17 mouse cellular contexts compared by ENCODE assay signal in genomic region chr12:72771153-72771552, GRCm38 (mm10). TPM values are rescaled to one million over a fixed set of nuclear protein-coding genes. Genes with fewer than 3 reads are reported as not detected.
DNase-seq lines count a peak whose midpoint lies in the region; ATAC-seq and TF ChIP-seq lines count a peak whose summit lies in the region.
"Had no signal": no experiment of that assay in that cellular context is flagged by ENCODE, and none has a peak within 500 bp of the region (broad histone marks: within the 10 kb centered on the region; RNA-seq: fewer than 3 reads in every experiment).

No protein-coding gene starts in this region.

- H3K4me2 ChIP-seq in hindbrain, embryonic 16.5 days (ENCODE audit: low read length) = no peak overlapping the region
- H3K4me2 ChIP-seq in hindbrain, embryonic 11.5 days (replicated peaks; ENCODE audit: low read depth, low read length) = no peak overlapping the region
- no peak overlapping the region for H3K4me2 ChIP-seq in liver, postnatal 0 days (ENCODE audit: low read depth, low read length)
- no peak overlapping the region for H3K4me2 ChIP-seq in liver, embryonic 11.5 days
- H3K4me2 ChIP-seq: embryonic facial prominence, embryonic 12.5 days; hindbrain, embryonic 14.5 days; midbrain, embryonic 12.5 days had no signal

- no peaks in the 10 kb centered on the region for H3K27me3 ChIP-seq in hindbrain, embryonic 16.5 days (replicated peaks; ENCODE audit: control insufficient read depth, insufficient read depth, low read length)
- no peaks in the 10 kb centered on the region for H3K27me3 ChIP-seq in hindbrain, embryonic 11.5 days (ENCODE audit: control insufficient read depth, insufficient read depth, low read length)
- H3K27me3 ChIP-seq in liver, postnatal 0 days (ENCODE audit: insufficient read depth, low read length) = no peaks in the 10 kb centered on the region
- H3K27me3 ChIP-seq in liver, embryonic 11.5 days (replicated peaks; ENCODE audit: control insufficient read depth, insufficient read depth, low read length) = no peaks in the 10 kb centered on the region
- H3K27me3 ChIP-seq in ES-Bruce4 (ENCODE audit: control insufficient read depth, insufficient read depth, low read length, poor library complexity, severe bottlenecking) = no peaks in the 10 kb centered on the region
- H3K27me3 ChIP-seq: embryonic facial prominence, embryonic 12.5 days; midbrain, embryonic 12.5 days had no signal

- no peaks in the 10 kb centered on the region for H3K36me3 ChIP-seq in hindbrain, embryonic 16.5 days (ENCODE audit: control insufficient read depth, insufficient read depth, low read length)
- H3K36me3 ChIP-seq in hindbrain, embryonic 11.5 days (ENCODE audit: control insufficient read depth, insufficient read depth, low read length) = no peaks in the 10 kb centered on the region
- peaks cover 7% of the 10 kb centered on the region; the same call in 1 of the 2 replicates for H3K36me3 ChIP-seq in liver, postnatal 0 days (replicated peaks; ENCODE audit: insufficient read depth, low read length)
- 0 out of 2 replicates have a peak, but pooled peaks cover 2% of the 10 kb centered on the region for H3K36me3 ChIP-seq in liver, embryonic 11.5 days (ENCODE audit: control insufficient read depth, insufficient read depth, low read length)
- H3K36me3 ChIP-seq in ES-Bruce4 (ENCODE audit: control insufficient read depth, insufficient read depth, low read length, poor library complexity, severe bottlenecking) = peaks cover 10% of the 10 kb centered on the region

- no peak for TF ChIP-seq POLR2A in ES-Bruce4 (IDR thresholded peaks at IDR 0.05; ENCODE audit: insufficient read depth, low read length)

- no peak for TF ChIP-seq EP300 in liver, postnatal 0 days (IDR thresholded peaks at IDR 0.05; ENCODE audit: low read depth)
- TF ChIP-seq EP300 in ES-Bruce4 (IDR thresholded peaks at IDR 0.05; ENCODE audit: insufficient read depth, low read depth, low read length) = no peak

- H3K4me3 ChIP-seq in hindbrain, embryonic 16.5 days (ENCODE audit: low read length) = no peak overlapping the region
- H3K4me3 ChIP-seq in hindbrain, embryonic 11.5 days (ENCODE audit: low read depth, low read length) = no peak overlapping the region
- H3K4me3 ChIP-seq in liver, postnatal 0 days (ENCODE audit: low read depth, low read length) = no peak overlapping the region
- no peak overlapping the region for H3K4me3 ChIP-seq in liver, embryonic 11.5 days (ENCODE audit: low read depth, low read length)
- no peak overlapping the region for H3K4me3 ChIP-seq in ES-Bruce4 (ENCODE audit: low read depth, low read length)
- H3K4me3 ChIP-seq: embryonic facial prominence, embryonic 12.5 days; midbrain, embryonic 12.5 days had no signal

- DNase-seq in hindbrain, embryonic 11.5 days (ENCODE audit: low spot score) = no peak
- no peak for DNase-seq in liver, postnatal 0 days
- DNase-seq in liver, embryonic 11.5 days (ENCODE audit: low spot score) = no peak
- DNase-seq in ZHBTc4 (ENCODE audit: low read depth, low spot score) = peak; percentile 30
- DNase-seq in embryo, embryonic 9.5 days (ENCODE audit: extremely low spot score) = no peak
- DNase-seq: adrenal gland, adult 2 months; cerebellum, adult 18-20 months; kidney, adult 18-20 months; layer of hippocampus, postnatal 36 days; left cerebral cortex, postnatal 4 days; retina, postnatal 1 day; thymus, adult 2 months had no signal

- peak; percentile 38; the same call in 1 of the 2 replicates for ATAC-seq in hindbrain, embryonic 16.5 days
- ATAC-seq in hindbrain, embryonic 11.5 days (ENCODE audit: low FRiP score) = no peak
- no peak for ATAC-seq in liver, postnatal 0 days
- no peak for ATAC-seq in liver, embryonic 11.5 days (replicated peaks; ENCODE audit: low FRiP score)

- WGBS in hindbrain, embryonic 16.5 days = 100% methylated on average over 2 of the region's 2 CpGs
- 96% methylated on average over 2 of the region's 2 CpGs for WGBS in hindbrain, embryonic 11.5 days
- 93% methylated on average over 2 of the region's 2 CpGs for WGBS in liver, postnatal 0 days (ENCODE audit: insufficient replicate concordance)
- 88% methylated on average over 2 of the region's 2 CpGs for WGBS in liver, embryonic 11.5 days

- H3K9ac ChIP-seq in hindbrain, embryonic 16.5 days (ENCODE audit: low read depth, low read length) = no peak overlapping the region
- no peak overlapping the region for H3K9ac ChIP-seq in hindbrain, embryonic 11.5 days (ENCODE audit: low read depth, low read length)
- H3K9ac ChIP-seq in liver, postnatal 0 days (replicated peaks) = no peak overlapping the region
- no peak overlapping the region for H3K9ac ChIP-seq in liver, embryonic 11.5 days (ENCODE audit: low read depth, low read length)
- no peak overlapping the region for H3K9ac ChIP-seq in ES-Bruce4 (ENCODE audit: low read depth, poor library complexity, severe bottlenecking)
- H3K9ac ChIP-seq: embryonic facial prominence, embryonic 12.5 days; hindbrain, embryonic 14.5 days; midbrain, embryonic 12.5 days had no signal

- H3K4me1 ChIP-seq in hindbrain, embryonic 16.5 days (ENCODE audit: control insufficient read depth, insufficient read depth, low read depth, low read length) = no peaks in the 10 kb centered on the region
- no peaks in the 10 kb centered on the region for H3K4me1 ChIP-seq in hindbrain, embryonic 11.5 days (replicated peaks; ENCODE audit: control insufficient read depth, insufficient read depth, low read length)
- peaks cover 23% of the 10 kb centered on the region for H3K4me1 ChIP-seq in liver, postnatal 0 days (ENCODE audit: insufficient read depth)
- H3K4me1 ChIP-seq in liver, embryonic 11.5 days (replicated peaks; ENCODE audit: control insufficient read depth, insufficient read depth, low read length) = peaks cover 17% of the 10 kb centered on the region
- peaks cover 4% of the 10 kb centered on the region for H3K4me1 ChIP-seq in ES-Bruce4 (ENCODE audit: control insufficient read depth, insufficient read depth, low read length)
- H3K4me1 ChIP-seq: embryonic facial prominence, embryonic 12.5 days; midbrain, embryonic 12.5 days had no signal

- TF ChIP-seq CTCF in liver, postnatal 0 days (IDR thresholded peaks at IDR 0.05; ENCODE audit: low read depth) = peak; percentile 50
- peak; percentile 37 for TF ChIP-seq CTCF in ES-Bruce4 (IDR thresholded peaks at IDR 0.05; ENCODE audit: low read depth, low read length)

- H3K9me3 ChIP-seq in hindbrain, embryonic 16.5 days (ENCODE audit: control insufficient read depth, low read length) = no peaks in the 10 kb centered on the region
- no peaks in the 10 kb centered on the region for H3K9me3 ChIP-seq in hindbrain, embryonic 11.5 days (ENCODE audit: control insufficient read depth, low read length)
- no peaks in the 10 kb centered on the region for H3K9me3 ChIP-seq in liver, postnatal 0 days (ENCODE audit: low read length)
- H3K9me3 ChIP-seq in liver, embryonic 11.5 days (ENCODE audit: control insufficient read depth, low read length) = no peaks in the 10 kb centered on the region
- H3K9me3 ChIP-seq in ES-Bruce4 (replicated peaks; ENCODE audit: control insufficient read depth, insufficient read depth, low read length, poor library complexity, severe bottlenecking) = no peaks in the 10 kb centered on the region
- H3K9me3 ChIP-seq: embryonic facial prominence, embryonic 12.5 days; midbrain, embryonic 12.5 days had no signal

- H3K27ac ChIP-seq in hindbrain, embryonic 16.5 days (ENCODE audit: low read depth, low read length) = no peak overlapping the region
- no peak overlapping the region for H3K27ac ChIP-seq in hindbrain, embryonic 11.5 days (ENCODE audit: low read depth, low read length)
- no peak overlapping the region for H3K27ac ChIP-seq in liver, postnatal 0 days (ENCODE audit: low read depth)
- H3K27ac ChIP-seq in liver, embryonic 11.5 days (ENCODE audit: low read depth, low read length) = no peak overlapping the region
- no peak overlapping the region for H3K27ac ChIP-seq in ES-Bruce4 (ENCODE audit: insufficient read depth, low read length)
- H3K27ac ChIP-seq: embryonic facial prominence, embryonic 12.5 days; hindbrain, embryonic 14.5 days; midbrain, embryonic 12.5 days had no signal

RNA-seq across cellular contexts. Expression of gene Ppm1a, which starts 13.9 kb away (rescaled TPM):
- 25.7 and 47.5 TPM in 2 replicates for polyA plus RNA-seq in hindbrain, embryonic 16.5 days (2015; fragmentation: Nextera tagmentation; extraction: Ambion mirVana)
- polyA plus RNA-seq in hindbrain, embryonic 11.5 days (2014; fragmentation: Nextera tagmentation; extraction: Ambion mirVana) = 68.8 and 74.0 TPM in 2 replicates
- polyA plus RNA-seq in liver, postnatal 0 days (2015; fragmentation: Nextera tagmentation; extraction: Ambion mirVana) = 36.1 and 42.8 TPM in 2 replicates
- polyA plus RNA-seq in liver, embryonic 11.5 days (2014; fragmentation: Nextera tagmentation; extraction: Ambion mirVana) = 46.4 and 48.8 TPM in 2 replicates
- polyA plus RNA-seq in ES-Bruce4 (2011; ENCODE audit: insufficient read depth, insufficient read length, low read depth, missing spikeins) = 183 and 202 TPM in 2 replicates
